Mouse (Mus musculus) MEL (cell line): Measurements from ENCODE around the gene Galntl6. TPM values are rescaled to one million over a fixed set of nuclear protein-coding genes. Genes with fewer than 3 reads are reported as not detected.

Source experiments
- DNase-seq: peaks from one replicate; pipeline ENCODE4 v3.0.0; 2011; ENCODE audit warnings: low read depth, low spot score
- H3K27ac ChIP-seq: 2 replicates; pipeline ENCODE4 v1.5.1; 2012; ENCODE audit warnings: low read depth, mild to moderate bottlenecking, control low read depth, low read length, moderate library complexity; ENCODE audit not compliant: control insufficient read depth
- H3K27me3 ChIP-seq, 2 experiments: fragments of 150-350 bp in 1 of 2; sonication (generic) in 1 of 2; 2 replicates each; pipeline ENCODE4 v1.6.1; 2012; ENCODE audit warnings: low read length in 2 of 2, mild to moderate bottlenecking in 2 of 2, improper control_type of control experiment in 1 of 2, moderate library complexity in 1 of 2; ENCODE audit not compliant: insufficient read depth in 2 of 2, control insufficient read depth in 1 of 2
- H3K36me3 ChIP-seq, 2 experiments: 2 replicates each; pipeline ENCODE4 v1.6.1; 2012 to 2014; ENCODE audit warnings: low read length in 2 of 2, improper control_type of control experiment in 1 of 2, inconsistent platforms in 1 of 2, mild to moderate bottlenecking in 1 of 2; ENCODE audit not compliant: insufficient read depth in 2 of 2, control insufficient read depth in 1 of 2
- H3K4me1 ChIP-seq, 2 experiments: fragments of 150-350 bp in 1 of 2; sonication (generic) in 1 of 2; 2 replicates each; pipeline ENCODE4 v1.6.1; 2012; ENCODE audit warnings: low read length in 2 of 2, improper control_type of control experiment in 1 of 2, mild to moderate bottlenecking in 1 of 2; ENCODE audit not compliant: insufficient read depth in 2 of 2, control insufficient read depth in 1 of 2
- H3K4me3 ChIP-seq, 2 experiments: fragments of 150-350 bp in 1 of 2; sonication (generic) in 1 of 2; 2 replicates each; pipeline ENCODE4 v1.5.1; 2012; ENCODE audit warnings: low read depth in 2 of 2, low read length in 2 of 2, mild to moderate bottlenecking in 2 of 2, moderate library complexity in 2 of 2, control low read depth in 1 of 2, improper control_type of control experiment in 1 of 2; ENCODE audit not compliant: control insufficient read depth in 1 of 2, insufficient read depth in 1 of 2
- H3K79me2 ChIP-seq: 2 replicates; pipeline ENCODE4 v1.6.1; 2012; ENCODE audit warnings: mild to moderate bottlenecking, low read length, moderate library complexity; ENCODE audit not compliant: control insufficient read depth, poor library complexity, insufficient read depth
- H3K9ac ChIP-seq: 2 replicates; pipeline ENCODE4 v1.6.1; 2012; ENCODE audit warnings: low read depth, mild to moderate bottlenecking, control low read depth, low read length, moderate library complexity; ENCODE audit not compliant: control insufficient read depth, poor library complexity, severe bottlenecking
- H3K9me3 ChIP-seq: fragments of 150-350 bp; sonication (generic); replicated peaks from 2 replicates; pipeline ENCODE4 v1.6.1; 2012; ENCODE audit warnings: mild to moderate bottlenecking, low read length, improper control_type of control experiment, moderate library complexity; ENCODE audit not compliant: insufficient read depth
- BHLHE40 ChIP-seq: IDR thresholded peaks from 2 replicates; pipeline ENCODE4 v1.6.1; 2012; ENCODE audit warnings: low read depth, mild to moderate bottlenecking, inconsistent platforms, low read length, improper control_type of control experiment, borderline replicate concordance
- E2F4 ChIP-seq: IDR thresholded peaks from 2 replicates; pipeline ENCODE4 v1.6.1; 2011; ENCODE audit warnings: low read depth, low read length, improper control_type of control experiment, borderline replicate concordance
- ELF1 ChIP-seq: IDR thresholded peaks from 2 replicates; pipeline ENCODE4 v1.6.1; 2014; ENCODE audit warnings: low read depth, mild to moderate bottlenecking, inconsistent platforms, low read length, improper control_type of control experiment, moderate library complexity
- EP300 ChIP-seq, 2 experiments: IDR thresholded peaks; 2 replicates each; pipeline ENCODE4 v1.6.1; 2011; ENCODE audit warnings: improper control_type of control experiment in 2 of 2, low read length in 2 of 2, low read depth in 1 of 2, mild to moderate bottlenecking in 1 of 2
- ETS1 ChIP-seq: IDR thresholded peaks from 2 replicates; pipeline ENCODE4 v1.6.1; 2012; ENCODE audit warnings: low read depth, mild to moderate bottlenecking, inconsistent platforms, low read length, improper control_type of control experiment, moderate library complexity
- GABPA ChIP-seq: IDR thresholded peaks from 2 replicates; pipeline ENCODE4 v1.6.1; 2012; ENCODE audit warnings: low read depth, mild to moderate bottlenecking, inconsistent platforms, low read length, improper control_type of control experiment, moderate library complexity
- GATA1 ChIP-seq: IDR thresholded peaks from 2 replicates; pipeline ENCODE4 v1.6.1; 2011; ENCODE audit warnings: low read depth, low read length, improper control_type of control experiment
- KAT2A ChIP-seq: conservative IDR thresholded peaks from 2 replicates; pipeline ENCODE4 v1.6.1; 2012; ENCODE audit warnings: low read depth, low read length, improper control_type of control experiment, inconsistent platforms
- MAX ChIP-seq: IDR thresholded peaks from 2 replicates; pipeline ENCODE4 v1.6.1; 2011; ENCODE audit warnings: low read length, improper control_type of control experiment
- MAZ ChIP-seq: IDR thresholded peaks from 2 replicates; pipeline ENCODE4 v1.6.1; 2012; ENCODE audit warnings: low read depth, mild to moderate bottlenecking, inconsistent platforms, low read length, improper control_type of control experiment
- MEF2A ChIP-seq: IDR thresholded peaks from 2 replicates; pipeline ENCODE4 v1.6.1; 2014; ENCODE audit warnings: low read depth, mild to moderate bottlenecking, inconsistent platforms, low read length, improper control_type of control experiment; ENCODE audit not compliant: poor library complexity, insufficient replicate concordance, severe bottlenecking; ENCODE audit errors: extremely low read depth
- MYC ChIP-seq: IDR thresholded peaks from 2 replicates; pipeline ENCODE4 v1.6.1; 2011; ENCODE audit warnings: low read depth, mild to moderate bottlenecking, low read length, improper control_type of control experiment, moderate library complexity
- NRF1 ChIP-seq: IDR thresholded peaks from 2 replicates; pipeline ENCODE4 v1.6.1; 2014; ENCODE audit warnings: low read depth, mild to moderate bottlenecking, inconsistent platforms, low read length, improper control_type of control experiment, moderate library complexity; ENCODE audit not compliant: poor library complexity, insufficient read depth, severe bottlenecking
- POLR2AphosphoS2 ChIP-seq: IDR thresholded peaks from 2 replicates; pipeline ENCODE4 v1.6.1; 2011; ENCODE audit warnings: low read length, improper control_type of control experiment
- POLR2AphosphoS5 ChIP-seq: IDR thresholded peaks from 2 replicates; pipeline ENCODE4 v1.6.1; 2012; ENCODE audit warnings: low read depth, borderline replicate concordance, mild to moderate bottlenecking, inconsistent platforms, low read length, moderate library complexity, mixed read lengths
- RCOR1 ChIP-seq: IDR thresholded peaks from 2 replicates; pipeline ENCODE4 v1.6.1; 2012; ENCODE audit warnings: low read depth, mild to moderate bottlenecking, inconsistent platforms, low read length, improper control_type of control experiment
- SMC3 ChIP-seq: IDR thresholded peaks from 2 replicates; pipeline ENCODE4 v1.6.1; 2011; ENCODE audit warnings: low read depth, low read length, improper control_type of control experiment
- TCF12 ChIP-seq: IDR thresholded peaks from 2 replicates; pipeline ENCODE4 v1.6.1; 2014; ENCODE audit warnings: low read depth, mild to moderate bottlenecking, inconsistent platforms, low read length, improper control_type of control experiment, moderate library complexity
- UBTF ChIP-seq: IDR thresholded peaks from 2 replicates; pipeline ENCODE4 v1.6.1; 2012; ENCODE audit warnings: low read depth, mild to moderate bottlenecking, inconsistent platforms, low read length, improper control_type of control experiment, moderate library complexity, borderline replicate concordance; ENCODE audit not compliant: insufficient read depth
- USF2 ChIP-seq, 2 experiments: IDR thresholded peaks; 2 replicates each; pipeline ENCODE4 v1.6.1; 2011 to 2012; ENCODE audit warnings: improper control_type of control experiment in 2 of 2, low read length in 2 of 2, borderline replicate concordance in 1 of 2, inconsistent platforms in 1 of 2, low read depth in 1 of 2, mild to moderate bottlenecking in 1 of 2; ENCODE audit not compliant: insufficient read depth in 1 of 2
- ZC3H11A ChIP-seq: IDR thresholded peaks from 2 replicates; pipeline ENCODE4 v1.6.1; 2012; ENCODE audit warnings: low read depth, mild to moderate bottlenecking, inconsistent platforms, low read length, improper control_type of control experiment
- ZKSCAN1 ChIP-seq: IDR thresholded peaks from 2 replicates; pipeline ENCODE4 v1.6.1; 2012; ENCODE audit warnings: low read depth, mild to moderate bottlenecking, inconsistent platforms, low read length, improper control_type of control experiment, moderate library complexity
- ZMIZ1 ChIP-seq: IDR thresholded peaks from 2 replicates; pipeline ENCODE4 v1.6.1; 2012; ENCODE audit warnings: low read depth, mild to moderate bottlenecking, inconsistent platforms, low read length, improper control_type of control experiment, moderate library complexity
- ZNF384 ChIP-seq: IDR thresholded peaks from 2 replicates; pipeline ENCODE4 v1.6.1; 2012; ENCODE audit warnings: low read depth, mild to moderate bottlenecking, inconsistent platforms, low read length, improper control_type of control experiment
- polyA plus RNA-seq, 2 experiments: library from polyadenylated mRNA; stranded (reverse) in 1 of 2; unstranded in 1 of 2; fragments of >175 nt in 1 of 2; fragments of >200 nt in 1 of 2; gene quantifications; 2 replicates each; pipeline versions ENCODE4 v1.2.1 to v1.2.4; 2012; ENCODE audit warnings: low replicate concordance in 2 of 2, low read depth in 1 of 2; ENCODE audit not compliant: insufficient read length in 2 of 2, insufficient read depth in 1 of 2, missing spikeins in 1 of 2
- total RNA-seq: library from RNA; depleted of rRNA; stranded (reverse); fragments of 300-350 nt; gene quantifications from 2 replicates; pipeline ENCODE4 v1.2.3, GENCODE M21; 2012

The Galntl6 gene
- total and polyA plus RNA-seq, 3 experiments = not detected

GRCm38 (mm10) chr8:58915142-58915541, 2.7 kb upstream of the Galntl6 start:
- Histone ChIP-seq H3K27ac (no peak overlapping the region), H3K4me3 (no peak overlapping the region), H3K27me3 (no peaks in the 10 kb centered on the region), H3K79me2 (no peaks in the 10 kb centered on the region), H3K36me3 (no peaks in the 10 kb centered on the region), H3K9me3 (no peaks in the 10 kb centered on the region), H3K9ac (no peak overlapping the region), H3K4me1 (no peaks in the 10 kb centered on the region)
- TF ChIP-seq POLR2AphosphoS2 = no peak
- no peak for TF ChIP-seq TCF12
- TF ChIP-seq RCOR1 = no peak
- TF ChIP-seq MYC = no peak
- no peak for TF ChIP-seq BHLHE40
- TF ChIP-seq ETS1 = no peak
- TF ChIP-seq ZNF384 = no peak
- no peak for TF ChIP-seq NRF1
- TF ChIP-seq KAT2A = no peak
- no peak for TF ChIP-seq ZKSCAN1
- no peak for TF ChIP-seq MAZ
- no peak for TF ChIP-seq E2F4
- no peak for TF ChIP-seq ZC3H11A
- no peak for TF ChIP-seq POLR2AphosphoS5
- TF ChIP-seq UBTF = no peak
- TF ChIP-seq MAX = no peak
- no peak for TF ChIP-seq EP300 (IDR thresholded peaks at IDR 0.05; ENCODE audit: low read depth in 1 of 2, low read length in 2 of 2)
- no peak for TF ChIP-seq GATA1
- DNase-seq = no peak

- Histone ChIP-seq H3K79me2 (no peaks in the 10 kb centered on the region), H3K9me3 (no peaks in the 10 kb centered on the region)
- DNase-seq = no peak
- TF ChIP-seq ZMIZ1 (no peak), POLR2AphosphoS2 (no peak), USF2 (IDR thresholded peaks at IDR 0.05; ENCODE audit: borderline replicate concordance in 1 of 2, insufficient read depth in 1 of 2, low read depth in 1 of 2, low read length in 2 of 2) (no peak), BHLHE40 (no peak), POLR2AphosphoS5 (no peak), ELF1 (no peak), TCF12 (no peak), GABPA (no peak), SMC3 (no peak), MEF2A (no peak)
- TF ChIP-seq, all 39 proteins: peak for 0
- Histone ChIP-seq H3K27ac (no peak overlapping the region), H3K27me3 (no peaks in the 10 kb centered on the region), H3K4me3 (no peak overlapping the region), H3K36me3 (no peaks in the 10 kb centered on the region), H3K4me1 (no peaks in the 10 kb centered on the region), H3K9ac (no peak overlapping the region)
Measured at GRCm38 (mm10) chr8:58913640-58913968, 1.2 kb upstream of the Galntl6 start.
